Mouse (Mus musculus): ENCODE measurements at regions not wholly inside any gene's neighbourhood (a gene's known extent, or its start where the extent isn't known, plus 50 kb on each side); places are given as distances from the start of the nearest gene placed in this dataset.

- Histone ChIP-seq H3K4me2 (ENCODE audit: low read depth, low read length) (no peak overlapping the region), H3K9me3 (replicated peaks; ENCODE audit: control insufficient read depth, low read length) (no peaks in the 10 kb centered on the region), H3K4me3 (replicated peaks; ENCODE audit: low read length) (no peak overlapping the region), H3K4me1 (ENCODE audit: control insufficient read depth, insufficient read depth, low read length) (no peaks in the 10 kb centered on the region), H3K36me3 (ENCODE audit: control insufficient read depth, insufficient read depth, low read length) (no peaks in the 10 kb centered on the region), H3K9ac (ENCODE audit: low read length) (no peak overlapping the region), H3K27me3 (ENCODE audit: control insufficient read depth, insufficient read depth, low read length) (no peaks in the 10 kb centered on the region), H3K27ac (ENCODE audit: low read length) (no peak overlapping the region)
- ATAC-seq (ENCODE audit: insufficient read depth, low FRiP score) = 0 out of 2 replicates have a peak, but pooled peaks have one; percentile 10
- WGBS = 54% methylated on average over 2 of the region's 2 CpGs
Measured at GRCm38 (mm10) chr17:81319605-81320004, 122.0 kb upstream of the Gm11096 start.

- Histone ChIP-seq H3K4me1 (ENCODE audit: control insufficient read depth, insufficient read depth, low read length) (no peaks in the 10 kb centered on the region), H3K9ac (ENCODE audit: low read length) (no peak overlapping the region), H3K4me3 (replicated peaks; ENCODE audit: low read length) (no peak overlapping the region), H3K36me3 (ENCODE audit: control insufficient read depth, insufficient read depth, low read length) (no peaks in the 10 kb centered on the region), H3K27ac (ENCODE audit: low read length) (no peak overlapping the region), H3K9me3 (replicated peaks; ENCODE audit: control insufficient read depth, low read length) (no peaks in the 10 kb centered on the region), H3K4me2 (ENCODE audit: low read depth, low read length) (no peak overlapping the region), H3K27me3 (ENCODE audit: control insufficient read depth, insufficient read depth, low read length) (no peaks in the 10 kb centered on the region)
- no peak for ATAC-seq (ENCODE audit: insufficient read depth, low FRiP score)
- WGBS = 62% methylated on average over 5 of the region's 5 CpGs
Measured at GRCm38 (mm10) chr17:81316655-81317054, 124.9 kb upstream of the Gm11096 start.

- no peak for ATAC-seq (ENCODE audit: insufficient read depth, low FRiP score)
- H3K27me3 ChIP-seq (ENCODE audit: control insufficient read depth, insufficient read depth, low read length) = no peaks in the 10 kb centered on the region
- 57% methylated on average over 2 of the region's 2 CpGs for WGBS
- no peak overlapping the region for H3K4me2 ChIP-seq (ENCODE audit: low read depth, low read length)
- no peak overlapping the region for H3K9ac ChIP-seq (ENCODE audit: low read length)
- H3K27ac ChIP-seq (ENCODE audit: low read length) = no peak overlapping the region
- no peak overlapping the region for H3K4me3 ChIP-seq (replicated peaks; ENCODE audit: low read length)
- H3K36me3 ChIP-seq (ENCODE audit: control insufficient read depth, insufficient read depth, low read length) = no peaks in the 10 kb centered on the region
- no peaks in the 10 kb centered on the region for H3K4me1 ChIP-seq (ENCODE audit: control insufficient read depth, insufficient read depth, low read length)
- H3K9me3 ChIP-seq (replicated peaks; ENCODE audit: control insufficient read depth, low read length) = no peaks in the 10 kb centered on the region
Measured at GRCm38 (mm10) chr17:81305880-81306279, 135.7 kb upstream of the Gm11096 start.

GRCm38 (mm10) chr17:81304574-81304973, 137.0 kb upstream of the Gm11096 start:
- H3K4me2 ChIP-seq (ENCODE audit: low read depth, low read length) = no peak overlapping the region
- WGBS = 72% methylated on average over 1 of the region's 1 CpGs

GRCm38 (mm10) chr17:81302490-81302889, 139.1 kb upstream of the Gm11096 start:
- Histone ChIP-seq H3K4me3 (replicated peaks; ENCODE audit: low read length) (no peak overlapping the region), H3K4me1 (ENCODE audit: control insufficient read depth, insufficient read depth, low read length) (no peaks in the 10 kb centered on the region), H3K27ac (ENCODE audit: low read length) (no peak overlapping the region), H3K4me2 (ENCODE audit: low read depth, low read length) (no peak overlapping the region), H3K9ac (ENCODE audit: low read length) (no peak overlapping the region), H3K27me3 (ENCODE audit: control insufficient read depth, insufficient read depth, low read length) (no peaks in the 10 kb centered on the region), H3K9me3 (replicated peaks; ENCODE audit: control insufficient read depth, low read length) (no peaks in the 10 kb centered on the region), H3K36me3 (ENCODE audit: control insufficient read depth, insufficient read depth, low read length) (no peaks in the 10 kb centered on the region)
- no peak for ATAC-seq (ENCODE audit: insufficient read depth, low FRiP score)
- 80% methylated on average over 3 of the region's 3 CpGs for WGBS

More at GRCm38 (mm10) chr17:81304574-81304973, 137.0 kb upstream of the Gm11096 start:
- no peak overlapping the region for H3K4me3 ChIP-seq (replicated peaks; ENCODE audit: low read length)
- no peak overlapping the region for H3K9ac ChIP-seq (ENCODE audit: low read length)
- ATAC-seq (ENCODE audit: insufficient read depth, low FRiP score) = no peak
- H3K27ac ChIP-seq (ENCODE audit: low read length) = no peak overlapping the region
- H3K9me3 ChIP-seq (replicated peaks; ENCODE audit: control insufficient read depth, low read length) = no peaks in the 10 kb centered on the region
- H3K27me3 ChIP-seq (ENCODE audit: control insufficient read depth, insufficient read depth, low read length) = no peaks in the 10 kb centered on the region
- H3K36me3 ChIP-seq (ENCODE audit: control insufficient read depth, insufficient read depth, low read length) = no peaks in the 10 kb centered on the region
- no peaks in the 10 kb centered on the region for H3K4me1 ChIP-seq (ENCODE audit: control insufficient read depth, insufficient read depth, low read length)

GRCm38 (mm10) chr17:81291829-81292228, 149.7 kb upstream of the Gm11096 start:
- Histone ChIP-seq H3K27me3 (ENCODE audit: control insufficient read depth, insufficient read depth, low read length) (no peaks in the 10 kb centered on the region), H3K36me3 (ENCODE audit: control insufficient read depth, insufficient read depth, low read length) (no peaks in the 10 kb centered on the region)
- WGBS = 74% methylated on average over 2 of the region's 2 CpGs

GRCm38 (mm10) chr17:81282543-81282942, 159.0 kb upstream of the Gm11096 start:
- Histone ChIP-seq H3K9me3 (replicated peaks; ENCODE audit: control insufficient read depth, low read length) (no peaks in the 10 kb centered on the region), H3K4me1 (ENCODE audit: control insufficient read depth, insufficient read depth, low read length) (no peaks in the 10 kb centered on the region), H3K4me3 (replicated peaks; ENCODE audit: low read length) (no peak overlapping the region), H3K36me3 (ENCODE audit: control insufficient read depth, insufficient read depth, low read length) (no peaks in the 10 kb centered on the region), H3K9ac (ENCODE audit: low read length) (no peak overlapping the region), H3K27ac (ENCODE audit: low read length) (no peak overlapping the region), H3K27me3 (ENCODE audit: control insufficient read depth, insufficient read depth, low read length) (no peaks in the 10 kb centered on the region), H3K4me2 (ENCODE audit: low read depth, low read length) (no peak overlapping the region)
- 83% methylated on average over 2 of the region's 2 CpGs for WGBS
- no peak for ATAC-seq (ENCODE audit: insufficient read depth, low FRiP score)

More at GRCm38 (mm10) chr17:81291829-81292228, 149.7 kb upstream of the Gm11096 start:
- Histone ChIP-seq H3K4me3 (replicated peaks; ENCODE audit: low read length) (no peak overlapping the region), H3K9me3 (replicated peaks; ENCODE audit: control insufficient read depth, low read length) (no peaks in the 10 kb centered on the region), H3K4me2 (ENCODE audit: low read depth, low read length) (no peak overlapping the region), H3K9ac (ENCODE audit: low read length) (no peak overlapping the region), H3K4me1 (ENCODE audit: control insufficient read depth, insufficient read depth, low read length) (no peaks in the 10 kb centered on the region), H3K27ac (ENCODE audit: low read length) (no peak overlapping the region)
- ATAC-seq (ENCODE audit: insufficient read depth, low FRiP score) = no peak

GRCm38 (mm10) chr17:81270235-81270634, 171.3 kb upstream of the Gm11096 start:
- Histone ChIP-seq H3K9me3 (replicated peaks; ENCODE audit: control insufficient read depth, low read length) (no peaks in the 10 kb centered on the region), H3K4me2 (ENCODE audit: low read depth, low read length) (no peak overlapping the region), H3K27ac (ENCODE audit: low read length) (no peak overlapping the region), H3K4me3 (replicated peaks; ENCODE audit: low read length) (no peak overlapping the region), H3K27me3 (ENCODE audit: control insufficient read depth, insufficient read depth, low read length) (no peaks in the 10 kb centered on the region), H3K9ac (ENCODE audit: low read length) (no peak overlapping the region), H3K4me1 (ENCODE audit: control insufficient read depth, insufficient read depth, low read length) (no peaks in the 10 kb centered on the region), H3K36me3 (ENCODE audit: control insufficient read depth, insufficient read depth, low read length) (no peaks in the 10 kb centered on the region)
- WGBS = 3% methylated on average over 1 of the region's 1 CpGs
- 0 out of 2 replicates have a peak, but pooled peaks have one; percentile 33 for ATAC-seq (ENCODE audit: insufficient read depth, low FRiP score)

GRCm38 (mm10) chr17:81261957-81262356, 179.6 kb upstream of the Gm11096 start:
- H3K36me3 ChIP-seq (ENCODE audit: control insufficient read depth, insufficient read depth, low read length) = no peaks in the 10 kb centered on the region
- no peak overlapping the region for H3K4me2 ChIP-seq (ENCODE audit: low read depth, low read length)
- H3K27ac ChIP-seq (ENCODE audit: low read length) = no peak overlapping the region
- ATAC-seq (ENCODE audit: insufficient read depth, low FRiP score) = no peak
- 53% methylated on average over 1 of the region's 1 CpGs for WGBS
- no peak overlapping the region for H3K4me3 ChIP-seq (replicated peaks; ENCODE audit: low read length)
- no peaks in the 10 kb centered on the region for H3K9me3 ChIP-seq (replicated peaks; ENCODE audit: control insufficient read depth, low read length)
- H3K27me3 ChIP-seq (ENCODE audit: control insufficient read depth, insufficient read depth, low read length) = no peaks in the 10 kb centered on the region
- H3K9ac ChIP-seq (ENCODE audit: low read length) = no peak overlapping the region
- H3K4me1 ChIP-seq (ENCODE audit: control insufficient read depth, insufficient read depth, low read length) = no peaks in the 10 kb centered on the region

GRCm38 (mm10) chr17:81260036-81260435, 181.5 kb upstream of the Gm11096 start:
- WGBS = 81% methylated on average over 1 of the region's 1 CpGs
- Histone ChIP-seq H3K36me3 (ENCODE audit: control insufficient read depth, insufficient read depth, low read length) (no peaks in the 10 kb centered on the region), H3K4me1 (ENCODE audit: control insufficient read depth, insufficient read depth, low read length) (no peaks in the 10 kb centered on the region), H3K4me3 (replicated peaks; ENCODE audit: low read length) (no peak overlapping the region), H3K27ac (ENCODE audit: low read length) (no peak overlapping the region), H3K9ac (ENCODE audit: low read length) (no peak overlapping the region), H3K27me3 (ENCODE audit: control insufficient read depth, insufficient read depth, low read length) (no peaks in the 10 kb centered on the region), H3K9me3 (replicated peaks; ENCODE audit: control insufficient read depth, low read length) (no peaks in the 10 kb centered on the region), H3K4me2 (ENCODE audit: low read depth, low read length) (no peak overlapping the region)
- ATAC-seq (ENCODE audit: insufficient read depth, low FRiP score) = no peak
